Mouse (Mus musculus) hindbrain, embryonic 16.5 days (tissue): ENCODE measurements around the gene Rfpl4b. TPM values are rescaled to one million over a fixed set of nuclear protein-coding genes. Genes with fewer than 3 reads are reported as not detected.

Source experiments
- ATAC-seq: fragments of 200-750 bp; cut with Nextera tagmentation; 2 replicates; pipeline ENCODE4 v1.8.0; 2017; ENCODE audit warnings: moderate TSS enrichment, moderate library complexity
- H3K27ac ChIP-seq: fragments of 300-500 bp; sonication (generic); 2 replicates; pipeline ENCODE4 v1.5.1; 2014; ENCODE audit warnings: low read depth, mild to moderate bottlenecking, control low read depth, low read length, moderate library complexity
- H3K27me3 ChIP-seq: fragments of 300-500 bp; sonication (generic); replicated peaks from 2 replicates; pipeline ENCODE4 v1.6.1; 2014; ENCODE audit warnings: low read length; ENCODE audit not compliant: control insufficient read depth, insufficient read depth
- H3K36me3 ChIP-seq: fragments of 300-500 bp; sonication (generic); 2 replicates; pipeline ENCODE4 v1.6.1; 2014; ENCODE audit warnings: mild to moderate bottlenecking, low read length, moderate library complexity, mixed read lengths; ENCODE audit not compliant: control insufficient read depth, insufficient read depth
- H3K4me1 ChIP-seq: fragments of 300-500 bp; sonication (generic); 2 replicates; pipeline ENCODE4 v1.6.1; 2014; ENCODE audit warnings: low read depth, low read length; ENCODE audit not compliant: control insufficient read depth, insufficient read depth
- H3K4me2 ChIP-seq: fragments of 300-500 bp; sonication (generic); 2 replicates; pipeline ENCODE4 v1.6.1; 2014; ENCODE audit warnings: mild to moderate bottlenecking, low read length, control low read depth, moderate library complexity
- H3K4me3 ChIP-seq: fragments of 300-500 bp; sonication (generic); 2 replicates; pipeline ENCODE4 v1.5.1; 2014; ENCODE audit warnings: mild to moderate bottlenecking, low read length, control low read depth, moderate library complexity
- H3K9ac ChIP-seq: fragments of 300-500 bp; sonication (generic); 2 replicates; pipeline ENCODE4 v1.6.1; 2014; ENCODE audit warnings: low read depth, mild to moderate bottlenecking, control low read depth, low read length, moderate library complexity
- H3K9me3 ChIP-seq: fragments of 300-500 bp; sonication (generic); 2 replicates; pipeline ENCODE4 v1.6.1; 2014; ENCODE audit warnings: mild to moderate bottlenecking, low read length, moderate library complexity; ENCODE audit not compliant: control insufficient read depth
- WGBS: fragments of 180-500 bp; shearing (Covaris S2); extraction: QIAGEN DNeasy Blood & Tissue Kit; methylation state at CpG from one replicate; pipeline ENCODE4 v1.1.7; 2014; 5-methylcytosine and 5-hydroxymethylcytosine counted together
- polyA plus RNA-seq: library from polyadenylated mRNA; unstranded; fragments of >200 nt; fragmentation: Nextera tagmentation; extraction: Ambion mirVana; gene quantifications from 2 replicates; pipeline ENCODE4 v1.2.1, GENCODE M21; 2015

Gene Rfpl4b
- polyA plus RNA-seq, 1 experiment from 2014 or later, result not detected

GRCm38 (mm10) chr10:38788612-38789011, 33.0 kb downstream of the Rfpl4b start:
- Histone ChIP-seq H3K4me2 (no peak overlapping the region), H3K9ac (no peak overlapping the region), H3K4me3 (no peak overlapping the region), H3K27ac (no peak overlapping the region), H3K9me3 (no peaks in the 10 kb centered on the region), H3K4me1 (no peaks in the 10 kb centered on the region), H3K36me3 (no peaks in the 10 kb centered on the region), H3K27me3 (no peaks in the 10 kb centered on the region)
- no peak for ATAC-seq
- 77% methylated on average over 3 of the region's 3 CpGs for WGBS

Other genes starting within 250 kb of the Rfpl4b start
- gene Lama4, start 143.7 kb upstream of the Rfpl4b start, polyA plus RNA-seq, result 18.7 and 26.7 TPM in 2 replicates